Mouse (Mus musculus) regulatory T cell (primary cell): ENCODE data around the gene Ctbs.

Experiments used
- in situ Hi-C: fragments of 300-600 bp; cut with MboI, MseI; formaldehyde crosslinking; loops from one replicate; pipeline ENCODE4 v1.15.1; 2025; ENCODE audit warnings: high pct_unique_total_duplicates

The Ctbs gene

GRCm38 (mm10) chr3:146449745-146450250 is at the start of gene Ctbs:
Gene Ctbs (plus strand): TSS chr3:146449795.
- in situ Hi-C loops = no loop called here

GRCm38 (mm10) chr3:146403770-146404169 is 45.8 kb upstream of the Ctbs start:
- in situ Hi-C loops = no loop called here

GRCm38 (mm10) chr3:146404311-146405201 is 45.0 kb upstream of the Ctbs start, which contains the start of gene Ssx2ip:
Gene Ssx2ip (plus strand): TSS chr3:146404642.
- in situ Hi-C loops = no loop called here

GRCm38 (mm10) chr3:146405213-146406006 is 44.2 kb upstream of the Ctbs start:
- in situ Hi-C loops = no loop called here

GRCm38 (mm10) chr3:146406007-146406341 is 43.6 kb upstream of the Ctbs start:
- in situ Hi-C loops = no loop called here

- in situ Hi-C loops = no loop called here
Observed at GRCm38 (mm10) chr3:146407086-146407721, 42.4 kb upstream of the Ctbs start.

GRCm38 (mm10) chr3:146410114-146410513 is 39.5 kb upstream of the Ctbs start:
- in situ Hi-C loops = no loop called here

GRCm38 (mm10) chr3:146412008-146412407 is 37.6 kb upstream of the Ctbs start:
- in situ Hi-C loops = no loop called here

GRCm38 (mm10) chr3:146412480-146412879 is 37.1 kb upstream of the Ctbs start:
- in situ Hi-C loops = no loop called here

GRCm38 (mm10) chr3:146413016-146413415 is 36.6 kb upstream of the Ctbs start:
- in situ Hi-C loops = no loop called here

GRCm38 (mm10) chr3:146413992-146414391 is 35.6 kb upstream of the Ctbs start:
- in situ Hi-C loops = no loop called here

- in situ Hi-C loops = no loop called here
Observed at GRCm38 (mm10) chr3:146414555-146414954, 35.0 kb upstream of the Ctbs start.

GRCm38 (mm10) chr3:146417873-146418272 is 31.7 kb upstream of the Ctbs start:
- in situ Hi-C loops = no loop called here

- in situ Hi-C loops = no loop called here
Observed at GRCm38 (mm10) chr3:146418901-146419300, 30.7 kb upstream of the Ctbs start.

- in situ Hi-C loops = no loop called here
Observed at GRCm38 (mm10) chr3:146419534-146419933, 30.1 kb upstream of the Ctbs start.

- in situ Hi-C loops = no loop called here
Observed at GRCm38 (mm10) chr3:146419992-146420537, 29.5 kb upstream of the Ctbs start.

- in situ Hi-C loops = no loop called here
Observed at GRCm38 (mm10) chr3:146421787-146422186, 27.8 kb upstream of the Ctbs start.

- in situ Hi-C loops = no loop called here
Observed at GRCm38 (mm10) chr3:146423710-146424109, 25.9 kb upstream of the Ctbs start.

- in situ Hi-C loops = no loop called here
Observed at GRCm38 (mm10) chr3:146424306-146424900, 25.2 kb upstream of the Ctbs start.

GRCm38 (mm10) chr3:146425902-146426301 is 23.7 kb upstream of the Ctbs start:
- in situ Hi-C loops = no loop called here

GRCm38 (mm10) chr3:146426489-146426888 is 23.1 kb upstream of the Ctbs start:
- in situ Hi-C loops = no loop called here
